Mouse (Mus musculus) heart, adult 9 months (tissue): ENCODE measurements around the gene Sytl2.

Experiments used
- DNase-seq, 2 experiments: peaks; one replicate each; pipeline ENCODE4 v3.0.0; 2022; ENCODE audit warnings: low spot score in 2 of 2

Gene Sytl2

GRCm38 (mm10) chr7:90370071-90370851 lies 68.2 kb downstream of the Sytl2 start:
- DNase-seq: peak; percentile 61

GRCm38 (mm10) chr7:90372804-90373203 lies 70.8 kb downstream of the Sytl2 start:
- DNase-seq: peak; percentile 24 to 36

GRCm38 (mm10) chr7:90384411-90384810 lies 82.4 kb downstream of the Sytl2 start:
- no peak for DNase-seq

DNA sequence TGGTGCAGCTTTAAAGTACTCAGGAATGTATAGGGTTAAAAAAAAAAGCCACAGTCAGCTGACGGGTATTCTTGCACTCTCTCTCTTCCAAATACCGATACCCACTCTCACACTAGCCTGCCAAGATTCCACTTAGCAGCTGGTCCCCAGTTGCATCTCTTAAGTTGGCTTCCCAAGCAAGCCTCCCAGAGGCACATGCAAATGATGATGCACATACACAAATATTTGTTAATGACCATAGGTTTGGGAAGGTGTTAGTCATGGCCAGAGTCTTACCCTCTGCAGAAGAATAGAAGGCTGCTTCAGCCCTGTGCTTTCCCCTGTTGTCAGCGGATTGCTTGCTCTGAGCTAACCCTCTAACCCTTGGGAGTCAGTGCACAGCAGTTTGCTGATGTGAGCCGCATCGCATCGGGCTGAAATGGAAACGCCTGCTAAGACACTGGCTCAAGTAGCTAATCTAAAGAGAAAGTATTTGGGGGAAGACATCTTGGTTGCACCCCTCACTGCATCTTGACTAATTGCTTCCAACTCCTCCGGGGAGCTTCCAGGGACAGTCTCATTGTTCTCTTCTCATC lies 84.9 kb downstream of the Sytl2 start:
- peak in 1 of 2 experiments; percentile 24 for DNase-seq

- no peak for DNase-seq
These were observed 87.7 kb downstream of the Sytl2 start for GRCm38 (mm10) chr7:90389765-90390164.

- DNase-seq: no peak
These were observed 93.0 kb downstream of the Sytl2 start for GRCm38 (mm10) chr7:90395073-90395472.

- DNase-seq: no peak
These were observed 93.9 kb downstream of the Sytl2 start for GRCm38 (mm10) chr7:90395928-90396327.

DNA sequence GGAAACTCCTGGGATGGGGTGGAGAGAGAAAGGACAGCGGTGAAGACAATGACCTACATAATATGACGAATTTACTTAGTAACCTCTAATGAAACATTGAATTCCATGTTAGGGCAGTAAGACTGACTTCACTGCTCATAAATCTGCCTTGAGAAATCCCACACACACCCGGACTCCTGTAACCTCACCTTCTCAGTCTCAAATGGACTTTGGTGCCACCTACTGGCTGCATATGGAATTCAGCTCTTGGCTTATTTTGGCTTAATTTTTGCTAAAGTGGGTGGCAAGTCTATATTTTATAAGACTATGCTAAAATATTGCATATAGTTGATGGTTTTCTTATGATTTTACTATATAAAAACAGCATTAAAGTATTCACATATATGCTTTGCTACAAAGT lies 107.9 kb downstream of the Sytl2 start:
- DNase-seq: peak; percentile 24 to 43

GRCm38 (mm10) chr7:90426020-90427001 lies 124.3 kb downstream of the Sytl2 start, which contains the start of gene Ccdc89:
Gene Ccdc89, plus strand, starts transcription at chr7:90426577.
- DNase-seq: peak; percentile 88 to 90

GRCm38 (mm10) chr7:90427006-90427405 lies 125.0 kb downstream of the Sytl2 start:
- peak in 1 of 2 experiments; percentile 27 for DNase-seq

- DNase-seq: no peak
These were observed 130.2 kb downstream of the Sytl2 start for GRCm38 (mm10) chr7:90432221-90432620.

GRCm38 (mm10) chr7:90440044-90440443 lies 138.0 kb downstream of the Sytl2 start:
- DNase-seq: no peak

- DNase-seq: peak in 1 of 2 experiments; percentile 28
These were observed 140.0 kb downstream of the Sytl2 start for GRCm38 (mm10) chr7:90442070-90442469.

GRCm38 (mm10) chr7:90442518-90443080 lies 140.5 kb downstream of the Sytl2 start, which contains the start of gene Crebzf:
Gene Crebzf, plus strand, starts transcription at chr7:90442729.
- peak; percentile 97 for DNase-seq

DNA sequence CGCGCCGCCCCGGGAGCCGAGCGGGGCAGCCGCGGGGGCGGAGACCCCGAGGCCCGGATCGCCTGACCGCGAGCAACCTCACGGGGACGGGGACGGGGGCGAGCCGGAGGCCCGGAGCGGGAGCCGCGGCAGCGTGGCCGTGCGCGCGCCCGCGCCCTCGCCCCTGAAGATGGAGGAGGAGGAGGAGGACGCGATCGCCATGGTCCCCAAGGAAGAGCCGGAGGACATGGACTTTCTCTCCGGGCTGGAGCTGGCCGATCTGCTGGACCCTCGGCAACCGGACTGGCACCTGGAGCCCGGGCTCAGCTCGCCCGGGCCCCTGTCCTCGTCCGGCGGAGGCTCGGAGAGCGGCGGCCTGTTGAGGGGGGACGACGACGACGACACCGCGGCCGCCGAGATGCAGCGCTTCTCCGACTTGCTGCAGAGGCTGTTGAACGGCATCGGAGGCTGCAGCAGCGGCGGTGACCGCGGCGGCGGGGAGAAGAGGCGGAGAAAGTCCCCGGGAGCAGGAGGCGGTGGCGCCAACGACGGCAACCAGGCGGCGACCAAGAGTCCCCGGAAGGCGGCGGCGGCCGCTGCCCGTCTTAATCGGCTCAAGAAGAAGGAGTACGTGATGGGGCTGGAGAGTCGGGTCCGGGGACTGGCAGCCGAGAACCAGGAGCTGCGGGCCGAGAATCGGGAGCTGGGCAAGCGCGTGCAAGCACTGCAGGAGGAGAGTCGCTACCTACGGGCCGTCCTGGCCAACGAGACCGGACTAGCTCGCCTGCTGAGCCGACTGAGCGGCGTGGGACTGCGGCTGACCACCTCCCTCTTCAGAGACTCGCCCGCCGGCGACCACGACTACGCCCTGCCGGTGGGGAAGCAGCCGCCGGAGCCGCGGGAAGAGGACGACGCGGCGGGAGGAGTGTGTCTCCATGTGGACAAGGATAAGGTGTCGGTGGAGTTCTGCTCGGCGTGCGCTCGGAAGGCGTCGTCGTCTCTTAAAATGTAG lies 141.3 kb downstream of the Sytl2 start:
- DNase-seq: peak; percentile 49 to 53

DNA sequence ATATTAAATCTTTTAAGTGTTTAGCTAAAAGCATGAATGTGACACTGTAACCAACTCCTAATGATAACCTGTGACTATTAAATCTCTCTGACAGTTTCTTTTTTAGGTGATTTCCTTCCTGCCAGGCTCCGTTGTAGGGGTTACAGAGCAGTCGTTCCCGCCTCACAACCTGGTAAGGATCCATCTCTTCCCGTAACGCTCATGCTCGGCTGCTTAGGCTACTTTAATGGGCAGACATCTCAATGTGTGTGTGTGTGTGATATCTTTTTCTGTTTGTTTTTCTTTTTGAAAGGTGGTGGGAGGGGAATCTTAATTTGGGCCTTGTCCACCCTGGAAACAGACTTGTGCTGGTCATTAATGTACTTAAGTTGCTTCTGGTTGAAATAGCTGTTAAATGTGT lies 142.2 kb downstream of the Sytl2 start:
- no peak for DNase-seq

DNA sequence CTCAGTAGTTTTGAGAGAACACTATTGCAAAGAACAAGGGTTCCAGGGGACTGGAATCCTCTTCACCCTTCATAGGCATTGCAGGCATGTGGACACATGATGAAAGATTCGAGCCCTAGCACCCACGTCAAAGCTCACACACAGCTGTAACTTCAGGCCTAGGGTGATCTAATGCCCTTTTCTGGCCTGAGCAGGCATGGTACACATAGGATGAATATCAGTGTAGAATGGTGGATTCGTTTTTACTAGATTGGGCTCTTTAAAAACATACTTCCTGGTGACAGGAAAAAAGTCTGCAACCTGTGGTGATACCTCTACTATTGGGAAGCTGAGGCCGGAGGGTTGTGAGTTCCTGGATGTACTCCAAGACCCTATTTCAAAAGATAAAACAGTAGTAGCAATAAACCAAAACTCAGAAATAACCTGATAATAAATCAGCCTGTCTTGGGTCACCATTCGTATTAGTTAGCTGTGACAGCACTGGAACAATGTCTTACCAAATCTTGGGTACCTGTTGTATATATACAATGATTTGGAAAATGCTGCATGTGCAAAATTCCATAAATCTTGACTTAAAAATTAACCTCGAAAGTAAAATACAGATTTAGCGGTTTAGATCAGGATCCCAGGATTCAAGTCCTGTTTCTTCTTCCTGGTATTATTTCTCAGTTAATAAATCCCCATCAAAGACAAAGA lies 154.2 kb downstream of the Sytl2 start:
- DNase-seq: no peak

GRCm38 (mm10) chr7:90456845-90457468 lies 154.9 kb downstream of the Sytl2 start, which contains the start of gene Tmem126a:
Gene Tmem126a, minus strand, starts transcription at chr7:90457229.
- DNase-seq: peak; percentile 89 to 91

DNA sequence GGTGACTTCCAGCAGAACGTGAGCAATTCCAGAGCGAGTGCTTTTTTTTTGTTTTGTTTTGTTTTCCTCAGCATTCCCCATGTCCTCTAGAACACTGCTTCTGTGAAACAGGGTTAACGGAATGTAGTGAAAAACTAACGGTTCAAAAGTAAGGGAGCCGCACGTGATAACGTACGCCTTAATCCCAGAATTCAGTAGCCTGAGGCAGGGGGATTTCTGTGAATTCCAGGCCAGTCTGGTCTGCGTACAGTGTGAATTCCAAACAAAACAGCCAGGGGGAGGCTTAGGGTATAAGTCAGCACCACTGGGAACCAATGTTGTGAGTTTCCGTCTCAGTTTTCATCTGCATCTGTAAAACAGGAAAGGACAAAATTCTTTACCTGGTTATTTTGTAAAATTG lies 155.5 kb downstream of the Sytl2 start:
- DNase-seq: peak in 1 of 2 experiments; percentile 10
